Mouse (Mus musculus) liver, embryonic 15.5 days (tissue): ENCODE measurements around the gene Nrxn2. TPM values are rescaled to one million over a fixed set of nuclear protein-coding genes. Genes with fewer than 3 reads are reported as not detected.

Experiments used
- ATAC-seq: fragments of 200-750 bp; cut with Nextera tagmentation; 2 replicates; pipeline ENCODE4 v1.8.0; 2017; ENCODE audit warnings: moderate number of reproducible peaks, mild to moderate bottlenecking, moderate library complexity; ENCODE audit not compliant: insufficient read depth
- H3K27ac ChIP-seq: fragments of 300-500 bp; sonication (generic); replicated peaks from 2 replicates; pipeline ENCODE4 v1.5.1; 2015; ENCODE audit warnings: mild to moderate bottlenecking, inconsistent platforms
- H3K27me3 ChIP-seq: fragments of 300-500 bp; sonication (generic); 2 replicates; pipeline ENCODE4 v1.6.1; 2015; ENCODE audit warnings: mild to moderate bottlenecking, inconsistent platforms
- H3K36me3 ChIP-seq: fragments of 300-500 bp; sonication (generic); replicated peaks from 2 replicates; pipeline ENCODE4 v1.6.1; 2015; ENCODE audit warnings: moderate library complexity, mild to moderate bottlenecking, inconsistent platforms
- H3K4me1 ChIP-seq: fragments of 300-500 bp; sonication (generic); replicated peaks from 2 replicates; pipeline ENCODE4 v1.6.1; 2015; ENCODE audit warnings: inconsistent platforms
- H3K4me2 ChIP-seq: fragments of 300-500 bp; sonication (generic); 2 replicates; pipeline ENCODE4 v1.6.1; 2015; ENCODE audit warnings: moderate library complexity, mild to moderate bottlenecking, inconsistent platforms
- H3K4me3 ChIP-seq: fragments of 300-500 bp; sonication (generic); replicated peaks from 2 replicates; pipeline ENCODE4 v1.5.1; 2015; ENCODE audit warnings: mild to moderate bottlenecking, inconsistent platforms
- H3K9ac ChIP-seq: fragments of 300-500 bp; sonication (generic); 2 replicates; pipeline ENCODE4 v1.6.1; 2015; ENCODE audit warnings: moderate library complexity, mild to moderate bottlenecking, inconsistent platforms
- H3K9me3 ChIP-seq: fragments of 300-500 bp; sonication (generic); replicated peaks from 2 replicates; pipeline ENCODE4 v1.6.1; 2016; ENCODE audit warnings: inconsistent platforms
- WGBS: fragments of 180-500 bp; shearing (Covaris S2); methylation state at CpG from one replicate; pipeline ENCODE4 v1.1.7; 2015; ENCODE audit warnings: mixed read lengths; ENCODE audit not compliant: insufficient replicate concordance; 5-methylcytosine and 5-hydroxymethylcytosine counted together
- polyA plus RNA-seq: library from polyadenylated mRNA; unstranded; fragments of >200 nt; fragmentation: Nextera tagmentation; extraction: Ambion mirVana; gene quantifications from 2 replicates; pipeline ENCODE4 v1.2.1, GENCODE M21; 2015

Gene Nrxn2
- polyA plus RNA-seq, 1 experiment from 2014 or later, result 0.39 TPM

- Histone ChIP-seq H3K9me3 (no peaks in the 10 kb centered on the region), H3K4me3 (no peak overlapping the region), H3K36me3 (no peaks in the 10 kb centered on the region), H3K27me3 (peaks cover 82% of the 10 kb centered on the region), H3K4me2 (no peak overlapping the region), H3K27ac (no peak overlapping the region), H3K4me1 (peaks cover 15% of the 10 kb centered on the region), H3K9ac (no peak overlapping the region)
- ATAC-seq, result no peak
- 13% methylated on average over 15 of the region's 23 CpGs for WGBS
Observed at GRCm38 (mm10) chr19:6418984-6419692, 607 bp downstream of the Nrxn2 start.

GRCm38 (mm10) chr19:6419805-6420310 lies 1.3 kb downstream of the Nrxn2 start:
- Histone ChIP-seq H3K27ac (no peak overlapping the region), H3K4me1 (peaks cover 15% of the 10 kb centered on the region), H3K4me3 (no peak overlapping the region), H3K9me3 (no peaks in the 10 kb centered on the region), H3K36me3 (no peaks in the 10 kb centered on the region), H3K27me3 (peaks cover 89% of the 10 kb centered on the region), H3K4me2 (no peak overlapping the region), H3K9ac (no peak overlapping the region)
- ATAC-seq, result no peak
- WGBS, result 37% methylated on average over 9 of the region's 9 CpGs

- WGBS, result 46% methylated on average over 19 of the region's 19 CpGs
- H3K4me3 ChIP-seq, result no peak overlapping the region
- ATAC-seq, result no peak
- no peak overlapping the region for H3K4me2 ChIP-seq
- no peak overlapping the region for H3K9ac ChIP-seq
- H3K27me3 ChIP-seq, result peaks cover 97% of the 10 kb centered on the region
- no peak overlapping the region for H3K27ac ChIP-seq
- peaks cover 15% of the 10 kb centered on the region for H3K4me1 ChIP-seq
- H3K9me3 ChIP-seq, result no peaks in the 10 kb centered on the region
- H3K36me3 ChIP-seq, result no peaks in the 10 kb centered on the region
Observed at GRCm38 (mm10) chr19:6420481-6421210, 2.1 kb downstream of the Nrxn2 start.

GRCm38 (mm10) chr19:6421211-6421590 lies 2.7 kb downstream of the Nrxn2 start:
- Histone ChIP-seq H3K27ac (no peak overlapping the region), H3K4me3 (no peak overlapping the region), H3K9me3 (no peaks in the 10 kb centered on the region), H3K27me3 (peaks cover 100% of the 10 kb centered on the region), H3K4me2 (no peak overlapping the region), H3K9ac (no peak overlapping the region), H3K36me3 (no peaks in the 10 kb centered on the region), H3K4me1 (peaks cover 15% of the 10 kb centered on the region)
- ATAC-seq, result no peak
- WGBS, result 52% methylated on average over 9 of the region's 9 CpGs

- peaks cover 13% of the 10 kb centered on the region for H3K4me1 ChIP-seq
- no peaks in the 10 kb centered on the region for H3K9me3 ChIP-seq
- peaks cover 100% of the 10 kb centered on the region for H3K27me3 ChIP-seq
- WGBS, result 54% methylated on average over 7 of the region's 7 CpGs
- H3K4me3 ChIP-seq, result no peak overlapping the region
- H3K9ac ChIP-seq, result no peak overlapping the region
- H3K27ac ChIP-seq, result no peak overlapping the region
- ATAC-seq, result no peak
- no peak overlapping the region for H3K4me2 ChIP-seq
- H3K36me3 ChIP-seq, result no peaks in the 10 kb centered on the region
Observed at GRCm38 (mm10) chr19:6422014-6422413, 3.5 kb downstream of the Nrxn2 start.

- H3K4me1 ChIP-seq, result peaks cover 16% of the 10 kb centered on the region
- H3K4me2 ChIP-seq, result no peak overlapping the region
- H3K9me3 ChIP-seq, result no peaks in the 10 kb centered on the region
- no peak overlapping the region for H3K9ac ChIP-seq
- ATAC-seq, result no peak
- H3K4me3 ChIP-seq, result no peak overlapping the region
- no peaks in the 10 kb centered on the region for H3K36me3 ChIP-seq
- no peak overlapping the region for H3K27ac ChIP-seq
- peaks cover 100% of the 10 kb centered on the region for H3K27me3 ChIP-seq
- WGBS, result 67% methylated on average over 16 of the region's 16 CpGs
Observed at GRCm38 (mm10) chr19:6423241-6423640, 4.7 kb downstream of the Nrxn2 start.

- no peak overlapping the region for H3K27ac ChIP-seq
- no peaks in the 10 kb centered on the region for H3K9me3 ChIP-seq
- no peaks in the 10 kb centered on the region for H3K36me3 ChIP-seq
- H3K27me3 ChIP-seq, result peaks cover 100% of the 10 kb centered on the region
- 47% methylated on average over 8 of the region's 8 CpGs for WGBS
- ATAC-seq, result no peak
- no peak overlapping the region for H3K4me3 ChIP-seq
- no peak overlapping the region for H3K9ac ChIP-seq
- H3K4me2 ChIP-seq, result no peak overlapping the region
- H3K4me1 ChIP-seq, result peaks cover 17% of the 10 kb centered on the region
Observed at GRCm38 (mm10) chr19:6424137-6424881, 5.8 kb downstream of the Nrxn2 start.

- Histone ChIP-seq H3K36me3 (no peaks in the 10 kb centered on the region), H3K27ac (no peak overlapping the region), H3K4me3 (no peak overlapping the region), H3K4me1 (peaks cover 17% of the 10 kb centered on the region), H3K9ac (no peak overlapping the region), H3K4me2 (no peak overlapping the region), H3K9me3 (no peaks in the 10 kb centered on the region), H3K27me3 (peaks cover 100% of the 10 kb centered on the region)
- 40% methylated on average over 5 of the region's 5 CpGs for WGBS
- no peak for ATAC-seq
Observed at GRCm38 (mm10) chr19:6425595-6425994, 7.1 kb downstream of the Nrxn2 start.

- ATAC-seq, result no peak
- H3K4me2 ChIP-seq, result no peak overlapping the region
- no peak overlapping the region for H3K4me3 ChIP-seq
- H3K27me3 ChIP-seq, result peaks cover 97% of the 10 kb centered on the region
- H3K9me3 ChIP-seq, result no peaks in the 10 kb centered on the region
- no peaks in the 10 kb centered on the region for H3K36me3 ChIP-seq
- WGBS, result 19% methylated on average over 13 of the region's 13 CpGs
- H3K27ac ChIP-seq, result no peak overlapping the region
- H3K9ac ChIP-seq, result no peak overlapping the region
- H3K4me1 ChIP-seq, result peaks cover 17% of the 10 kb centered on the region
Observed at GRCm38 (mm10) chr19:6426703-6427500, 8.4 kb downstream of the Nrxn2 start.

GRCm38 (mm10) chr19:6427653-6428434 lies 9.3 kb downstream of the Nrxn2 start:
- peaks cover 92% of the 10 kb centered on the region for H3K27me3 ChIP-seq
- H3K36me3 ChIP-seq, result no peaks in the 10 kb centered on the region
- H3K9me3 ChIP-seq, result no peaks in the 10 kb centered on the region
- peaks cover 17% of the 10 kb centered on the region for H3K4me1 ChIP-seq
- no peak overlapping the region for H3K9ac ChIP-seq
- ATAC-seq, result no peak
- H3K4me3 ChIP-seq, result peak overlapping the region; percentile 10; the same call in 1 of the 2 replicates
- H3K4me2 ChIP-seq, result peak overlapping the region; percentile 40
- 2% methylated on average over 94 of the region's 94 CpGs for WGBS
- H3K27ac ChIP-seq, result no peak overlapping the region
